Mouse (Mus musculus): Measurements from ENCODE around the gene Plbd2.

The Plbd2 gene

DNA sequence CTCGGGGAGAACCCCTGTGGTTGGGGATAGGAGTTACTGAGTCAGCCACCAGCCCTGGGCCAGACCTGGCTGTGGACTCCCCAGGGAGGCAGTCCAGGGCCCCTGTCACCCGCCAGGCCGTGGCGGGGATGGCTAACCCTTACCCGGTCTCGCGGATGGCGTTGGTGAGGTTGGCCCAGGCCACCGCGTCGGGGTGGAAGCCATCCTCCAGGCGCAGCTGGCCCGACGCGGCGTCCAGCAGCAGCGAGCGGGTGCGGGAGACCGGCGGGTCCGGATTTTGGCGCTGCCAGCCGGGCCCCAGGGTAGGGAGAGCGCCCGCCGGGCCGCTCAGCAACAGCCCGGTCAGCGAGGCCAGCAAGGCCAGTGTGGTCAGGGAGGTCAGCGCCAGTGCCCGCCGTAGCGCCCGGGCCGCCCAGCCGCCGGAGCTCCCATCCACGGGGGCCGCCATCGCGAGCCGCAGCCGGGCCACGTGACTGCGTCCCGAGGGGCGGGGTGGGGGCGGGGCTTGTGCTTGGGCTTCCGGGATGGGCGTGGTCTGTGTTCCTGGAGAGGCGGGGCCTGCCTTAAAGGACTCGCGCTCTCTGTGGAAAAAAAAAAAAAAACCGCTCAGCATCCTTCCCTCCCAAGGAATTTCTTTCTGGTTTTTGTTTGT is at the start of gene Plbd2:
Gene Plbd2, minus strand, starts transcription at position 482 of the 652 bp plus-strand sequence.
- peak; percentile 64 to 76 for DNase-seq (ENCODE audit: low spot score in 2 of 2)

DNA sequence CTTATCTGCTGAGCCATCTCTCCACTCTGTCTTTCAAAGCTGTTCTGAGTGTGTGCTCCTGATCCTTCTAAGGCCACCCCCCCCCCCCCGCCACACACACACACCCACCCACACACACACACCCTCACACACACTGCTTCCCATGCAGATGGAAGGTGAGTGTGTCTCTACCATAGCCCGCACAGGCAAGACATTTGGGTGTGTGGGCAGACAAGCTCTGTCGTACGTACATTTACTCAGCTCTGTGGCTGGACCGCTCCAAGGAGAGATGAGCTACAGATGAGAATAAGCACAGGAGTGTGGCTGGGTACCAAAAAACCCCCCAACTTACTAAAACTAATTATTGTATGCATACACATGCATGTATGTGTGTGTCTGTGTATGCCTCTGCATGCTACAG is 47.2 kb upstream of the Plbd2 start:
- DNase-seq (ENCODE audit: low spot score in 2 of 2) = no peak

DNA sequence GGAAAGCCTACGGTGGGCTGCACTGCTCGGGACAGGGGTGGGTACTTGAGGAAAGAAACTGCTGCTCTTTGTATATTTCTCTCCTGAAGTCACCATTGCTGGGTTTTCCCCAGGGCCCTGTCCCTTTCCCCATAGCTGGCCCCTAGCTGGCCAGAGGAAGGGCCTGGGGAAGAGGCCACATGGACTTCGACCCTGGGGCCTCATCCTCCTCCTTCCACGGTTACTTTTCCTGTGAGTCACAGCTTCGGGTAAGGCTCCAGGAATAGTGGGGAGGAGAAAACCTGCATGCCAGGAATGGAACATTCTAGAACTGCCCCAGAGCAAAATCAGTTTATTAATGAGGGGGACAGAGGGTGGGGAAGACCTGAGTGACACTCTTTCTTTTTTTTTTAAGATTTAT is 46.7 kb upstream of the Plbd2 start:
- DNase-seq (ENCODE audit: low spot score in 2 of 2) = no peak

DNA sequence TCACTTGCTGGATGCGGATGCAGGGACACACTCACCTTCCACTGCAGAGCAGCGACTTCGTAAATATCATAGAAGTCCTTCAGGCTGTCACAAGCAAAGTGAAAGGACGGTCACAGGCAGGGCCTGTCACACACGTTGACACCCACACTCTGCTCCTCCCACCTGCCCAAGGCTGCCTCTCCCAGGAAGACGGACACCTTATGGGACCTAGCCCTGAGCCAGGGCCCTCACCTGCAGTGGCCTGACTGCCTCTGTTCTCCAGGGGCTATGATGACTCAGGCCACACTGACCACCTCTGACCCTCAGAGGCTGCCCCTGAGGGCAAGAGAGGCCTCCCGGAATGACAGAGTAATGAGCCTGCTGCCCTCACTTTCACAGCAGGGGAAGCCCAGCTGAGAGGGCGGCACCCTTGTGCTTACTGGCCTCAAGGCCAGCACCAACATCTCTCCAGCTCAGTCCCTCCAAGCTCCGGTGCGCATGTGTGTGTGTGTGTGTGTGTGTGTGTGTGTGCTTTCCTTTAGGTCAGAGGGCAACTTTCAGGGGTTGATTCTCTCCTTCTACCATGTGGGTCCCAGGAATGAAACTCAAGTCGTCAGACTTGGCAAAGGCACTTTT is 44.9 kb upstream of the Plbd2 start:
- DNase-seq (ENCODE audit: low spot score in 2 of 2) = no peak

DNA sequence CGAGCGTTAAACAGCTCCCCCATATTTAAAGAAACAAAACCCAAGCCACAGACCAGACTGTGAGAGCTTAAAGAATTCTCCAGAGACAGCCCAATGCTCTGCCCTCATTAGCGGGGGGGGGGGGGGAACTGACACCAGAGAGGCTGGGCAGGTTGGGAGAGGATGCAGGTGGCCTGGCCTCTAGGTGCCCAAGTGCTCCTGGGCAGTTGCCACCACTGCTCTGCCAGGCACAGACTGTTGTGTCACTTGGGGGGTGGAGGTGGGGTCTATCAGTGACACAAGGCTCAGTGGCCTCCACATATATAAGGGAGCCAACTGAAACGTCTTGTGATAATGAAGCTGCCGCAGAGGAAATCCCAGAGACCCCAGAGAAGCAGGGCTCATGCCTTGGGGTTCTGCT is 33.2 kb upstream of the Plbd2 start:
- no peak for DNase-seq (ENCODE audit: low spot score in 2 of 2)

DNA sequence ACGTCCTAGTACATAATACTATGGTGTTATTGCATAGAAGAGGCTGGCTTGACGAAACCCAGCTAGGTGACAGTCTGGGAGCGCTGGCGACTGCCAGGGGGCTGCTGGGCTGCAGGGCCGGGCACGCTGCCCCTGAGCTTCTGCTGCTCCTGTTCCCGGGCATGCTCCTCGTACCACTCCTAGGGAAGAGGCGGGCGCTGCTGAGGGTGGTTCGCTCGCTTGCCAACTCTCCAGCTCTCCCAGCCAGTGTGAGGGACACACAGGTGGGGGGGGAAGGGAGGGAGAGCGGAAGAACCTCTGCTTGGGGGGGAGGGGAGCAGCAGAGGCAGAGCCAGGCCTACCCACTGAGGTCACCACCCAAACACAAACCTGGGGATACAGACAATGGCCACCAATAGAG is 32.6 kb upstream of the Plbd2 start:
- DNase-seq (ENCODE audit: low spot score in 2 of 2) = no peak

DNA sequence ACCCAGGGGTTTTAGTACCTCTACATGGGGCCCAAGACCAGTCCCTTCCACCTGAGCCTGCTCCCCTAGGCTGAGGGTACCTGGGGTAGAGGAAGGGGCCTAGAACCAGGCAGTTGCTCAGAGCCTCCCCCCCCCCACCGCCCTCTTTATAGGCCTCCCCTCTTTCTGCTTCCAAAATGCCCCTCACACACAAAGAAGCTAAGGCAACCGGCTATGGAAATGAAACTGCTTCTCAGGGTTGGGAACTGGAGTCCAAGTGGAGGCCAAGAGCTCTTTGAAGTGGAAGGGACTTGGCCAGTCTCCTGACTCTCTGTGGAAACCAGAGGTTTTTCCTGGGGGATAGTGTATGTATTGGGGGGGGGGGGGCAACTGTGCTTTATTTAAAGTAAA is 31.3 kb upstream of the Plbd2 start:
- DNase-seq (ENCODE audit: low spot score in 2 of 2) = no peak

DNA sequence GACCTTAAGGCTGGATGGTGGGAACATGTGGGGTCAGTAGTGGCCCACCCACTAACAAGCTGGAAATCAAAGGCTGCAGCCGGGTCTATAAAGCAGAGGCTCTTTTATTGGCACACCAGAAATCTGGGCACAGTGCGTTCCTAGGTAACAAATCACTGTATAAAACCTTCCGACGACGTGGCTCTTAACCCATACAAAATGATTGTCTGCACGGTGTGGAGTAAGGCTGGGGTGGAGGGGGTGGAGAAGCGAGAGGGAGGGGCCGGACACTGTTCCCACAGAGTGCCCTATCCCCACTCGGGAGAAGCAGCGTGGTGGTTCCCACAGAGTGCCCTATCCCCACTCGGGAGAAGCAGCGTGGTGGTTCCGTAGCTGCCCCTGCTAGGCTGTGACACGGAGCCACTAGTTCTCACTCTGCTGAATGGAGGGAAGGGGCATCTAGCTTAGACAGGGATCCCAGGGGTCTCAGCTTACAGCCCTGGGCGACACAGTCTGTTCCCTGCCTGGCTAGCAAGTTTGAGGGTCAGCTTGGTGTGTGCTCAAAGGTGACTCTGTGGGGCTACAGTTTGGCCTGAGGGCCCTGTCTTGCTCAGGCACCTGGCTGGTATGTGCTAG is 30.8 kb upstream of the Plbd2 start:
- no peak for DNase-seq (ENCODE audit: low spot score in 2 of 2)

DNA sequence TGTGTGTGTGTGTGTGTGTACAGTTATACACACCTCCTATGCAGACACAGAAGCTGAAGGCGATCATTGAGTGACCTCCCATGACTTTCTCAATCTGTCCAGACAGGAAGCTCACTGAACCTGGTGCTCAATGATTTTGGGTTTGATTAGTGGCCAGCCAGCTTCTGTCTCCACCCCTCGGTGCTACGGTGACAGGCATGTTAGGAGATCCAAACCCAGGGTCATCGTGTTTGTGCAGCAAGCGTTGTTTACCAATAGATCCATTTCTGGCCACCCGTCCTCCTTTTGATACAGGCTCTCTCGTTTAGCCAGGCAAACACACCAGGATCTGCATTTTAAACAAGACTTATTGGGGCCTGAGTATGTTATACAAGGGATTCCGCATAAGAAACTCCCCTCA is 28.2 kb upstream of the Plbd2 start:
- no peak for DNase-seq (ENCODE audit: low spot score in 2 of 2)

DNA sequence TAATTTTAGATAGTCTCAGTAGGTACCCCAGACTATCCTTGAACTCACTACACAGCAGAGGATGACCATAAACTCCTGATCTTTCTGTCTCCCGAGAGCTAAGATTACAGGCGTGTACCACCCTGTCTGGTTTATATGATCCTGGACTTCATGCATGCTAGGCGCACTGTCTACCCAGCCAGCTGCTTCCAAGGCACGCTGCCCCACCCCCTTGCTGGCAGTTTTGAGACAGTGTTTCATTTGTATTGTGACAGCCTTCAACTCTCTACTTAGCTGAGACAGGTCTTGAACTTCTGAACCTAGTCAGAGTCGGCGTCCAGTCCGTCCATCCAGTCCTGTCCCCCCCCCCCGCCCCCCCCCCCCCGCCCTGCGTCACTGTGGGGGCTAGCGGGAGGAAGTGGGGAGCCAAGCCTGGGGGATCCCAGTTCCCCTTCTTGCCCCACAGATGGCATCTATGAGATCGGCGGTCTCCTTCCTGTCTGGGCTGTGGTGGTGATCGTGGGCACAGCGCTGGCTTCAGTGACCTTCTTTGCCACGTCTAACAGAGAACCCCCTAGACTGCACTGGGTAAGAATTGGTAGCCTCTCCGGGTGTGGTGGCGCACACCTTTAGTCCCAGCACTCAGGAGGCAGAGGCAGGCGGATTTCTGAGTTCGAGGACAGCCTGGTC is 24.0 kb upstream of the Plbd2 start:
- no peak for DNase-seq (ENCODE audit: low spot score in 2 of 2)

DNA sequence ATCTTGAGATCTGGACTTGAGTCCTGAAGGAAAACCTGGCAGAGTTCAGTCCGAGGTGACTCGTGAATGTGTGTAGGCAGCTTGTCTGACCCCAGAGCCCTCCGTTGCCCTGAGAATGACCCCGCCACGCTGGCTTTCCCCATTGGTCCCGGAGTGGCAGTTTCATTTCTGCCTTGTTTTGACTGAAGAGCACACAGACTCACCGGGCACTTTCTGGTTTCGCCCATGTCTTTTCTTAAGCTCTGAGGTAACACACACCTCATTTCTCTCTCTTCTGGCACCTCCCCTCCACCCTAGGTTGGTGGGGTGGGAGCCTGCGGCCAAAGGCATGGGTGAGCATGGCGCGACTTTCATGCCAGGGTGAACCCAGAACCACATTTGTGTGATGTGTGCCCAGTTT is 22.9 kb upstream of the Plbd2 start:
- no peak for DNase-seq (ENCODE audit: low spot score in 2 of 2)

DNA sequence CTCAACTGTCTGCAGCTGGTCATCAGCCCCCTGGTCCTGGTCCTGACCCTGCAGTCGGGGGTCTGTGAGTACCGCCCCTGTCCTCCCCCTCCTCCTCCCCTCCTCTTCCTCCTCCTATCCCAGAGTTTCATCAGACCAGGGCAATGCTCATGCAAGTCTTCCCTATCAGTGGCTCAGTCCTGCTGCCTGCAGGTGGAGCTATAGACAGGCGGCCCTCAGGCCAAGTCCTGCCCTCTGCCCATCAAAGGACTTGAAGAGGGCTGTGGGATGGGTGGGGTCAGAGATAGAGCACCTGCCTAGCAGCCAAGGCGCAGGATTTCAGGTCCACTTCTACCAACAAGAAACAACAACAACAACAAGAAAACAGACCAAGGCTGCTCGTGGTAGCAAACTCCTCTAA is 22.3 kb upstream of the Plbd2 start:
- no peak for DNase-seq (ENCODE audit: low spot score in 2 of 2)

DNA sequence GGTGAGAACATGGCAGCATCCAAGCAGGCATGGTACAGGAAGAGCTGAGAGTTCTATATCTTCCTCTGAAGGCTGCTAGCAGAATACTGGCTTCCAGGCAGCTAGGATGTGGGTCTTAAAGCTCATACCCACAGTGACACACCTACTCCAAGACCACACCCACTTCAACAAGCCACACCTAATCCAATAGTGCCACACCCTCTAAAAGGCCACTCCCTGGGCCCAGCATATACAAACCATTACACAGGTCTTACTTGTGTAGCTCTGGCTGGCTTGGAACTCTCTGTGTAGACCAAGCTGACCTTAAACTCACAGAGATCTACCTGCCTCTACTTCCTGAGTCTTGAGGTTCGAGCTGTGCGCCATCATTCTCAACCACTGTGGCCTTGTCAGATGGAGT is 21.3 kb upstream of the Plbd2 start:
- no peak for DNase-seq (ENCODE audit: low spot score in 2 of 2)

DNA sequence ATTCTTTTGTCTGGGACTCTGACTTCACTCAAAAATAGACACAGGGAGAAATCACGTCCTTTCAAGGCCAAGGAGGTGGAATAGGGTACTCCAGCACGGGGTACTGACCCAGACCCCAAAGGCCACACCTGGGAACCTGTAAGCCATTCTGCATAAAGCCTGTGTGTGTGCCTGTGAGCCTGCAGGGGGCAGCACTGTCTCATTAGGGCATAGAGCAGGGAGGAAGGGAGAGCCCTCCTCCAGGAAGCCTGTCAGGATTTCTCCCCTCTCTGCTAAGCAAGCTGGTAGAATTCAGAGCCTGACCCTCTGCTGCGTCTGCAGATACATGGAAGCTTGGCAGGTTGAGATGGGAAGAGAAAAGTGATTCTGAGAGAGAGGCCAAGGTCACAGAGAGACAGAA is 19.2 kb upstream of the Plbd2 start:
- DNase-seq (ENCODE audit: low spot score in 2 of 2) = peak in 1 of 2 experiments; percentile 44

DNA sequence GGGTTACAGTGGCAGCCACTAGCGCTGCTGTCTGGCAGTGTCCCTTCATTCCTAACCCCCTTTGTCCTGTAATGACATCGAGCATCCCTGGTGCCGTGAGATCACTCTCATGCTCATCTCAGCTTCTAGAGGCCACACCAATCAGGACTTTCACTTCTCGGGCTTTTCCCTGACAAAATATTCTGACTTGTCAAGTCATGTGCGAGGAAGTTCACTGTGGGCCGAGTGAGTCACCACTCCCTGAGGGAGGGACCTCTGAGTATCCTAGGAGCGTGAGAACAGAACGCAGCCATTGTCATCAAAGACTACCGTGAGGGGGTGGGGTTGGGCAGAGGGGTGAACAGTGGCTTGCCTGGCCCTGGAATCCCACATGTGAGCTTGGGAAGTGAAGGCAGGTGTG is 14.1 kb upstream of the Plbd2 start:
- DNase-seq (ENCODE audit: low spot score in 2 of 2) = no peak

DNA sequence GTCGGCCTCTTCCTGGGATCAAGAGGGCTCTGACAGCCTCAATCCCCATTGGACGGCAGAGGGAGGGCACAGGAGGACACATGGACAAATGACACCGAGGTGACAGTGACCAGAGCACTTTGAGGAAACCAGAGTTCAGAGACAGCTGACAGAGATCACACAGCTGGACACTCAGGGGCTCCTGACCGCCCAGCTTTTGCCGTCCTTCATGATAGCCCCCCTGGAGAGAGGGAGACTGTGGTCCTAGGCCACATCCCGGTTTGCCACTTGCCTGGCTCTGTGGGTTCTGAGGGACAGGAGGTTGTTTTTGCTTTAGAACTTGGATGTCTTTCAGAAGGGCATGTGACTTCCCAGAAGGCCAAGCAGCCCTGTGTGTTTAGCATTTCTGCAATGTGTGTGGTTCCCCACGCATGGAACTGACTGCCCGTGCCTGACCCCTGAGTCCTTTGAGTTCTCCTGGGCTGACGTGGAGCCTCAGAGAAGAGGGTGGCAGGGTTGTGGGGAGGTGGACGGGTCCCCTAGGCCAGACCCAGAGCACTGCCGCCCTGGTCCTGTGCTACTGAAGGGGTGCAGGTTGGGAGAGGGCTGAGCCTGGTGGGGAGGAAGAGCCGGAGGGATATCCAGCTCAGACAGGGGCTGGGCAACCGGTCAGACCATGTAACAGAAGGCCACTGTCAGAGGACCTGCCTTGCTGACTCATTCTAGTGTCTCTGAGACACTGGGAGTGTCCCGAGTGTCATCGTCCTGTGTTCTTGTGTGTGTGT is 13.0 kb upstream of the Plbd2 start:
- no peak for DNase-seq (ENCODE audit: low spot score in 2 of 2)

DNA sequence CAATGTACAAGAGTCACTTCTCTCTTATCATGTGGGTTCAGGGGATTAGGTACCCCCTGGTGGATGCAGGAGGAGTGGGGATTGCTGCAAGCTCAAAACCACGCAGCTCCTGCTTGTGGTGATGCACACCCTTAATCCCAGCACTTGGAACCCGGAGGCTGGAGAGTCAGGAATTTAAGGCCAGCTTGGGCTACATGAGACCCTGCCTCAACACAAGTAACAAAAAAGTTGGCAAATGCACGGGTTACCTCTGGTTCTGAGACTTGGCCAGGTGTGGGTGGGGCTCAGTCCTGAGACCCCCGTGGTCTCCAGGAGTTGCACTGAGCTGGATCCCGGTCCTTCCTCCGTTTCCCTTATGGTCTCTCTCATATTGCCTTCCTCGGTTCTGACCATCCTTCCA is 12.0 kb upstream of the Plbd2 start:
- no peak for DNase-seq (ENCODE audit: low spot score in 2 of 2)

DNA sequence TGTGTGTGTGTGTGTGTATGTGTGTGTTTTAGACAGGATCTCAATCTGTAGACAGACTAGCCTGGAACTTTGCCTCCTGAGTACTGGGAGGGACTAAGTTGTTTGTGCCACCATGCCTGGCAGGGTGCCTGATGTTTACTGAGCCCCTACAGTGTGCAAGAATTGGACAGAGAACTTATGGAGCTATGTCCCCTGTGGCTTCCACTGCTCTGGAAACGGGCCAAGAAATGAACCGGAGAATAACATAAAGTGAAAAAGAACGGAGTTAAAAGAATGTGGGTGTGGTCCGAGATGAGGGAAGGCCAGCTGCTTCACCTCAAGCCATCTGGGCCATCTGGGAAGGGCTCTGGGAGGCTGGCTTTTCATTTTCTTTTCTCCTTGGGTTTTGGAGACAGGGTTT is 11.3 kb upstream of the Plbd2 start:
- DNase-seq (ENCODE audit: low spot score in 2 of 2) = no peak

DNA sequence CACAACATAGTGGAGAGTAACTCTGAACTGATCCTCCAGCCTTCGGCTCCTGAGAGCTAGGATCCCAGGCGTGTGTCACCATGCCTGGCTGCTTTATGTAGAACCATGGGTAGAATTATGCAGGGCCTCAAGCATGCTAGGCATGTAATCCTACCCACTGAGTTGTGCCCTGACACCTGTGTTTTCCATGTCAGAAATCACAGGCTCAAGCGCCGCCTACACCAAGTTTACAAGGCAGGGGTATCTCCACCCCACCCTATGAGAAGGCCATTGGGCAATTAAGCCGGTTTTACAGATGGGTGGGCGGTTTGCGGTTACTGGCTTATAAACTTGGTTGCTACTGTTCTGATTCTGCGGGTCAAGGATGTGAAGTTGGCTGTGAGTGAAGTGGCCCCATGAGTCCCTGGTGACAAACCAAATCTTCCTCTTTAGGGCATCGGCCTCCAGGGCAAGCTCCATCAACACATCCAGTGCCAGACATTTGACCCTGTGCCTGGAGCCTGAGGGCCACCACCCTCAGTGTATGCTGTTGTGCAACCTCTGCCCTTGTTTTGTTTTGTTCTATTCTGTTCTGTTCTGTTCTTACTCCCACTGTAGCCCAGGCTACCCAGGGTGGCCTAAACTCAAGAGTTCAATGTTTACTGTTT is 10.7 kb upstream of the Plbd2 start:
- DNase-seq (ENCODE audit: low spot score in 2 of 2) = no peak

DNA sequence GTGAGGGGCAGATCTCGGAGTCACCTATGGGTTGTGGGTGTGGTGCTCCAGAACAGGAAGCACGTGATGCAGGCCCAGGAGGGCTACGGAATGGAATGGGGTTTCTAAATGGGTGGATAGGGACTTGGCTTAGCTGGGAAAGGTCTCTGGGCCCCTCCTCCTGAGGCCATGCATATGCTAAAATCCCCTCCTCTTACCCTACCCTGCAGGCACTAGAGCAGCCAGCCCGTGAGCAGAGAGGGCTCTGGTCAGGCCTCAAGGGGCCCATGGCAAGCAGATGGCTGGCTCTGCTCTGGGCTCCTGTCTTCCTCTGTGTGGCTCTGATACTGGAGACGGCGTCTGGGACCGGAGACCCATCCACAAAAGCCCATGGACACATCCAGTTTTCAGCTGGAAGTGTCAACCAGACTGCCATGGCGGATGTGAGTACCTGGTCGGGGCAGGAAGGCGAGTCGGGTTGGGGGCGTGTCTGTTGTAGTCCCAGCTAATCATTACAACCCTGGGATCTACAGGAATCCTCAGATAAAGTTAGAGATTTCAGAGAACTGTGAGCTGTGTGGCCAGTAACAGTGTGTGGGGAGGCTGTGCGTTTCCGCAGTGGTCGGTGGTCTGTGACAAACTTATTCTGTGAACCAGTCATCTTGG is 9.6 kb upstream of the Plbd2 start:
- no peak for DNase-seq (ENCODE audit: low spot score in 2 of 2)

DNA sequence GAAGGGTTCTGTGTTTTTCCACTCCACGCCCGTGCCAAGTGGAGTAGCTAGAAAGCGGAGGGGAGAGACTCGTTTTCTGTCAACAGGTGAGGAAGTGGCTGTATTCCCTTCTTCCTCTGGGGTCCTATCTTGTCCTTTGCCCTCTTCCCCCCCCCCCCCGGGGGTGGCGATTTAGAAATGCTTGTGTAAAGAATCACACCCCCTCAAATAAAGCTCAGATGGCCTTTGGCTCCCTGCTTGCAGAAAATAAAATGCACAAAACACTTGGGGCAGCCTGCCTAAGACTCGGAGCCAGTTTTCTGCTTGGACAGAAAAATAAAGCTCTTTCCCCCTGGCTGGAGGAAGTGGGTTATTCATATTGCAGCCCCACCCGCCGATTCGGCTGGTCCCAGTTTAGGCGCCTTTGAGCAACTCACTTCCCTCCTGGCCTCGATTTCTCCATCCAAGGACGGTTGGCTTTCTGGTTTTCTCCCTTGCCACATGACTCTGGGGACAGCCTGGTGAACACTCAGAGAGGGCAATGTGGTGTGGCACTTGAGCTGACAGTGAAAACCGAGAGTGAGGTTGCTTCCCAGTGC is 8.3 kb upstream of the Plbd2 start:
- no peak for DNase-seq (ENCODE audit: low spot score in 2 of 2)

Data from spleen, postnatal 14 days (tissue).